Mouse (Mus musculus): ENCODE results near the gene Uqcc2. TPM values are rescaled to one million over a fixed set of nuclear protein-coding genes. Genes with fewer than 3 reads are reported as not detected.

Uqcc2 gene
- polyA plus RNA-seq, 1 experiment from 2014 or later = 206 TPM

GRCm38 (mm10) chr17:27125185-27125584, 8.5 kb downstream of the Uqcc2 start:
- Histone ChIP-seq H3K27ac (ENCODE audit: low read depth, low read length) (no peak overlapping the region), H3K36me3 (ENCODE audit: control insufficient read depth, insufficient read depth) (peaks cover 36% of the 10 kb centered on the region), H3K9me3 (ENCODE audit: control insufficient read depth) (no peaks in the 10 kb centered on the region), H3K4me1 (replicated peaks; ENCODE audit: control insufficient read depth, insufficient read depth, low read length) (0 out of 2 replicates have a peak, but pooled peaks cover 7% of the 10 kb centered on the region), H3K27me3 (replicated peaks; ENCODE audit: control insufficient read depth, insufficient read depth, low read length) (no peaks in the 10 kb centered on the region), H3K4me3 (ENCODE audit: low read depth, low read length) (no peak overlapping the region), H3K9ac (ENCODE audit: low read depth, low read length) (no peak overlapping the region), H3K4me2 (replicated peaks; ENCODE audit: low read depth) (no peak overlapping the region)
- peak; percentile 91 for TF ChIP-seq CTCF (IDR thresholded peaks at IDR 0.05; ENCODE audit: low read depth)
- 29% methylated on average over 12 of the region's 12 CpGs for WGBS
- ATAC-seq = peak; percentile 41

- no peak overlapping the region for H3K9ac ChIP-seq (ENCODE audit: low read depth, low read length)
- WGBS = 91% methylated on average over 7 of the region's 7 CpGs
- ATAC-seq = no peak
- no peaks in the 10 kb centered on the region for H3K9me3 ChIP-seq (ENCODE audit: control insufficient read depth)
- no peak for TF ChIP-seq CTCF (IDR thresholded peaks at IDR 0.05; ENCODE audit: low read depth)
- H3K27me3 ChIP-seq (replicated peaks; ENCODE audit: control insufficient read depth, insufficient read depth, low read length) = no peaks in the 10 kb centered on the region
- H3K4me1 ChIP-seq (replicated peaks; ENCODE audit: control insufficient read depth, insufficient read depth, low read length) = 0 out of 2 replicates have a peak, but pooled peaks cover 7% of the 10 kb centered on the region
- H3K27ac ChIP-seq (ENCODE audit: low read depth, low read length) = no peak overlapping the region
- no peak overlapping the region for H3K4me3 ChIP-seq (ENCODE audit: low read depth, low read length)
- H3K4me2 ChIP-seq (replicated peaks; ENCODE audit: low read depth) = no peak overlapping the region
- H3K36me3 ChIP-seq (ENCODE audit: control insufficient read depth, insufficient read depth) = peaks cover 49% of the 10 kb centered on the region
Observed at GRCm38 (mm10) chr17:27123813-27124375, 9.8 kb downstream of the Uqcc2 start.

GRCm38 (mm10) chr17:27123103-27123502, 10.6 kb downstream of the Uqcc2 start:
- H3K36me3 ChIP-seq (ENCODE audit: control insufficient read depth, insufficient read depth) = peaks cover 57% of the 10 kb centered on the region

GRCm38 (mm10) chr17:27122701-27123100, 11.0 kb downstream of the Uqcc2 start:
- Histone ChIP-seq H3K9me3 (ENCODE audit: control insufficient read depth) (no peaks in the 10 kb centered on the region), H3K4me1 (replicated peaks; ENCODE audit: control insufficient read depth, insufficient read depth, low read length) (0 out of 2 replicates have a peak, but pooled peaks cover 7% of the 10 kb centered on the region), H3K36me3 (ENCODE audit: control insufficient read depth, insufficient read depth) (peaks cover 61% of the 10 kb centered on the region), H3K4me3 (ENCODE audit: low read depth, low read length) (no peak overlapping the region), H3K9ac (ENCODE audit: low read depth, low read length) (no peak overlapping the region), H3K4me2 (replicated peaks; ENCODE audit: low read depth) (no peak overlapping the region), H3K27me3 (replicated peaks; ENCODE audit: control insufficient read depth, insufficient read depth, low read length) (no peaks in the 10 kb centered on the region), H3K27ac (ENCODE audit: low read depth, low read length) (peak overlapping the region; percentile 60; the same call in 1 of the 2 replicates)
- TF ChIP-seq CTCF (IDR thresholded peaks at IDR 0.05; ENCODE audit: low read depth) = no peak
- ATAC-seq = no peak
- 74% methylated on average over 11 of the region's 11 CpGs for WGBS

More at GRCm38 (mm10) chr17:27123103-27123502, 10.6 kb downstream of the Uqcc2 start:
- no peak overlapping the region for H3K4me3 ChIP-seq (ENCODE audit: low read depth, low read length)
- H3K4me1 ChIP-seq (replicated peaks; ENCODE audit: control insufficient read depth, insufficient read depth, low read length) = 0 out of 2 replicates have a peak, but pooled peaks cover 7% of the 10 kb centered on the region
- H3K27ac ChIP-seq (ENCODE audit: low read depth, low read length) = no peak overlapping the region
- no peaks in the 10 kb centered on the region for H3K9me3 ChIP-seq (ENCODE audit: control insufficient read depth)
- WGBS = 85% methylated on average over 2 of the region's 2 CpGs
- ATAC-seq = no peak
- no peak overlapping the region for H3K9ac ChIP-seq (ENCODE audit: low read depth, low read length)
- no peaks in the 10 kb centered on the region for H3K27me3 ChIP-seq (replicated peaks; ENCODE audit: control insufficient read depth, insufficient read depth, low read length)
- no peak for TF ChIP-seq CTCF (IDR thresholded peaks at IDR 0.05; ENCODE audit: low read depth)
- H3K4me2 ChIP-seq (replicated peaks; ENCODE audit: low read depth) = no peak overlapping the region

- Histone ChIP-seq H3K9ac (ENCODE audit: low read depth, low read length) (no peak overlapping the region), H3K36me3 (ENCODE audit: control insufficient read depth, insufficient read depth) (peaks cover 70% of the 10 kb centered on the region), H3K9me3 (ENCODE audit: control insufficient read depth) (no peaks in the 10 kb centered on the region), H3K4me1 (replicated peaks; ENCODE audit: control insufficient read depth, insufficient read depth, low read length) (0 out of 2 replicates have a peak, but pooled peaks cover 7% of the 10 kb centered on the region), H3K4me3 (ENCODE audit: low read depth, low read length) (no peak overlapping the region), H3K4me2 (replicated peaks; ENCODE audit: low read depth) (no peak overlapping the region), H3K27me3 (replicated peaks; ENCODE audit: control insufficient read depth, insufficient read depth, low read length) (no peaks in the 10 kb centered on the region), H3K27ac (ENCODE audit: low read depth, low read length) (peak overlapping the region; percentile 60)
- 47% methylated on average over 7 of the region's 7 CpGs for WGBS
- TF ChIP-seq CTCF (IDR thresholded peaks at IDR 0.05; ENCODE audit: low read depth) = no peak
- ATAC-seq = peak; percentile 82
Observed at GRCm38 (mm10) chr17:27121781-27122180, 11.9 kb downstream of the Uqcc2 start.

GRCm38 (mm10) chr17:27121266-27121665, 12.4 kb downstream of the Uqcc2 start:
- Histone ChIP-seq H3K4me1 (replicated peaks; ENCODE audit: control insufficient read depth, insufficient read depth, low read length) (0 out of 2 replicates have a peak, but pooled peaks cover 7% of the 10 kb centered on the region), H3K4me2 (replicated peaks; ENCODE audit: low read depth) (no peak overlapping the region), H3K27ac (ENCODE audit: low read depth, low read length) (peak overlapping the region; percentile 29; the same call in 1 of the 2 replicates), H3K9ac (ENCODE audit: low read depth, low read length) (no peak overlapping the region), H3K4me3 (ENCODE audit: low read depth, low read length) (no peak overlapping the region), H3K9me3 (ENCODE audit: control insufficient read depth) (no peaks in the 10 kb centered on the region), H3K36me3 (ENCODE audit: control insufficient read depth, insufficient read depth) (peaks cover 75% of the 10 kb centered on the region), H3K27me3 (replicated peaks; ENCODE audit: control insufficient read depth, insufficient read depth, low read length) (no peaks in the 10 kb centered on the region)
- TF ChIP-seq CTCF (IDR thresholded peaks at IDR 0.05; ENCODE audit: low read depth) = peak; percentile 33; the same call in 1 of the 2 replicates
- WGBS = 66% methylated on average over 14 of the region's 14 CpGs
- ATAC-seq = no peak
